Mouse (Mus musculus) cortical plate, adult 2 months (tissue): ENCODE measurements around the gene Gm3187. TPM values are rescaled to one million over a fixed set of nuclear protein-coding genes. Genes with fewer than 3 reads are reported as not detected.
"Not testable (repeated sequence)": the region's sequence is repeated elsewhere in the genome, so short reads cannot be mapped to it uniquely, and the experiment has no call there.

ENCODE experiments used
- H3K27ac ChIP-seq: fragments of 200-500 bp; 2 replicates; pipeline ENCODE4 v1.5.1; 2012; ENCODE audit warnings: low read length, control low read depth, inconsistent platforms; ENCODE audit not compliant: insufficient read depth
- H3K4me1 ChIP-seq: fragments of 200-500 bp; 2 replicates; pipeline ENCODE4 v1.6.1; 2011; ENCODE audit warnings: low read length; ENCODE audit not compliant: control insufficient read depth, insufficient read depth
- H3K4me3 ChIP-seq: fragments of 200-500 bp; 2 replicates; pipeline ENCODE4 v1.5.1; 2011; ENCODE audit warnings: mild to moderate bottlenecking, low read length, control low read depth; ENCODE audit not compliant: insufficient read depth
- polyA plus RNA-seq: library from polyadenylated mRNA; depleted of rRNA; stranded (reverse); fragments of >200 nt; gene quantifications from 2 replicates; pipeline ENCODE4 v1.2.3, GENCODE M21; 2012; rRNA removed

The Gm3187 gene
- polyA plus RNA-seq: not detected in 2 replicates

DNA sequence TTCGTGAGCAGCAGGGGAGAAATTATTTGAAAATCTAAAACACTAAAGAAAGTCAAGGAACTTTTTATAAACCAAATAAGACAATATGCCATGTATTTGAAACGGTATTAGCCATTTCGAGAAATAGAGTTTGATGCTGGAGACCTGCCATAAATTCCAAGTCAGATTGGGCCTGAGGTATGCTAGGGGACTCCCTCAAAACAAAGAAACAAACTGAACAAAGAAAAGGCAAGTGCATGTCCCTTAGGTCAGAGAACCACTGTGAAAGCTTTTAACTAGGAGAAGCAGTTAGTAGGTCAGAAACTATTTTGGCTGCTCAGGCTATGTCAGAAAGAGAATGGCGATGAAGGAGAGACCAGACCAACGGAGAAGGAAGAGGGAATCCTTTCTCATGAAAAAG is at the start of gene Gm3187:
Gene Gm3187 (plus strand): TSS at position 301 of the 400 bp plus-strand sequence.
- not testable (repeated sequence) for H3K27ac ChIP-seq, H3K4me1 ChIP-seq, H3K4me3 ChIP-seq

DNA sequence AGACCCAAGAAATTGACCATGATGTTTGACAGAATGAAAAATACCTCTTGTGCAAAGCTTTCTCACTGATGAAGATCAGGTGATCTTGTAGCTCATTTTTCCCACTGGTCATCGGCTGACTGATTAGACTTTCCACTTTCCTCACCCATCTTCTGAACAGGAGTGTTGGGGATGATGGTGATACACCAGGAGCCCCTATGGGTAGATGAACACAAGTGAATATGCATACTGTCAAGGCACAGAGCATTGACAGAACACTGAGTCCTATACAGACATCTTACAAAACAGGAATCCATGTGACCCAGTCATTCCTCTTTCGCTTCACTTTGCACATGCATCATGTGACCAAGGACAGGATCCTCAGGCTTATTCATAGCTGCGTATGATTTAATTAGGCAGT is 28.6 kb upstream of the Gm3187 start, which contains the start of gene Gm3194:
Gene Gm3194 (minus strand): TSS at position 101 of the 400 bp plus-strand sequence.
- H3K27ac ChIP-seq, H3K4me1 ChIP-seq, H3K4me3 ChIP-seq: not testable (repeated sequence)

DNA sequence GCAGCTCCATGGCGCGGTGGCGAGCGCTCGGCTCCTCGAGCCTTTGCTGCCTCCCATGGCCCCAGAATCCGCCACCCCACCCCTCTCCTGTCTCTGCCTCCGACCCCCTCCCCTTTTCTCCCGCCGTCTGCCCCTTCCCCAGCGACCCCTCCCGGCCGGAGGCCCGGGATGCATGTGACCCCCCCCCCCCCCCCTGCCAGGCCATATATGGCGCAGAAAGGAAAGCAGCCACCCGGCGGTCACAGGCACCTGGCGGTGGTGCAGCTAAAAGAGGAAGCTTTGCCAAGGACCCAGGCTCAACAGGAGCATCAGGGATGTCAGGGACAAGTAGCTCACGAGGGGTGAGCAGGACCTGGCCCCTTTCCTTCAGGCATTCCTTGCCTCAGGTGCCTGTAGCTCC is 23.5 kb upstream of the Gm3187 start:
- not testable (repeated sequence) for H3K4me3 ChIP-seq, H3K27ac ChIP-seq, H3K4me1 ChIP-seq

DNA sequence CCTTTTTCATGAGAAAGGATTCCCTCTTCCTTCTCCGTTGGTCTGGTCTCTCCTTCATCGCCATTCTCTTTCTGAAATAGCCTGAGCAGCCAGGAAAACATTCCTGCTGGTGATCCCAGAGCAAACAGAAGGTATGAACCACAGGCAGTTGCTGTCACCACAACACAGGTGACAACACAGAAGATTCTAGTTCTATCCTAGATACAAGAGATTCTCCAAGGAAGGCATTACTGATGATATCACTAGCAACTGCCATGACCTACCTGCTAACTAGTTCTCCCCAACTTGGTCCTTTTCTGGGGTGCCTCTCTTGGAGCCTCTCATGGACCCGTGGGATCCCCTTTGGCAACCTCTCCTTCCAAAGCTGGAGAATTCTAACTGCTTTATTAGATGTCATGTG is 6.3 kb upstream of the Gm3187 start, which contains the start of gene Gm8246:
Gene Gm8246 (minus strand): TSS at position 101 of the 400 bp plus-strand sequence.
- H3K27ac ChIP-seq, H3K4me3 ChIP-seq, H3K4me1 ChIP-seq: not testable (repeated sequence)

DNA sequence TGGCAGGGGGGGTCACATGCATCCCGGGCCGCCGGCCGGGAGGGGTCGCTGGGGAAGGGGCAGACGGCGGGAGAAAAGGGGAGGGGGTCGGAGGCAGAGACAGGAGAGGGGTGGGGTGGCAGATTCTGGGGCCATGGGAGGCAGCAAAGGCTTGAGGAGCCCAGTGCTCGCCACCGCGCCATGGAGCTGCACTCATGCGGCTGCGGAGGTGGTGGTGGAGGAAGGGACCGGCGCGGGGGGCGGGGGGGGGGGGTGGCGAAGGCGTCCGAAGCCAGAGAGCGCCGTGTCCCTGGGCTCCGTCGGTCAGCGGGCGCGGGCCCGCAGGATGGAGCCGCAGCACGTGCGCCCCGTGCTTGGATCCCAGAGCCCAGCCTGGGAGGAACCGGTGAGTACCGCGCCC is 17.4 kb downstream of the Gm3187 start, which contains the start of gene Gm3488:
Gene Gm3488 (plus strand): TSS at position 301 of the 400 bp plus-strand sequence.
- not testable (repeated sequence) for H3K4me3 ChIP-seq, H3K4me1 ChIP-seq, H3K27ac ChIP-seq

DNA sequence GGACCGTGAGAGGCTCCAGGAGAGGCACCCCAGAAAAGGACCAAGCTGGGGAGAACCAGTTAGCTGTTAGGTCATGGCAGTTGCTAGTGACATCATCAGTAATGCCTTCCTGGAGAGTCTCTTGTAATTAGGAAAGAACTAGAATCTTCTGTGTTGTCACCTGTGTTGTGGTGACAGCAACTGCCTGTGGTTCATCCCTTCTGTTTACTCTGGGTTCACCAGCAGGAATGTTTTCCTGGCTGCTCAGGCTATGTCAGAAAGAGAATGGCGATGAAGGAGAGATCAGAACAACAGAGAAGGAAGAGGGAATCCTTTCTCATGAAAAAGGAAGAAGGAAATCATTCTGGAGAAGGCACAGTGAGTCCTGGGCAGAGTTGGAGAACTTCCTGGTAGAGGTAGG is 54.2 kb downstream of the Gm3187 start, which contains the start of gene Gm3532:
Gene Gm3532 (plus strand): TSS at position 301 of the 400 bp plus-strand sequence.
- not testable (repeated sequence) for H3K4me3 ChIP-seq, H3K4me1 ChIP-seq, H3K27ac ChIP-seq

Other genes with a start within 250 kb of the Gm3187 start
- gene Gm3526, start 223.6 kb upstream of the Gm3187 start, polyA plus RNA-seq: not detected in 2 replicates
- not detected in 2 replicates for gene Gm3542, start 149.3 kb upstream of the Gm3187 start, polyA plus RNA-seq
- gene Gm3500, start 95.2 kb upstream of the Gm3187 start, polyA plus RNA-seq: 0.17 TPM in 1 of 2 replicates, not detected in the other
- gene Gm3194, start 28.7 kb upstream of the Gm3187 start, polyA plus RNA-seq: 1.6 and 1.7 TPM in 2 replicates
- gene Gm8246, start 6.4 kb upstream of the Gm3187 start, polyA plus RNA-seq: 0.06 TPM in 1 of 2 replicates, not detected in the other
- 1.8 and 2.0 TPM in 2 replicates for gene Gm3488, start 17.5 kb downstream of the Gm3187 start, polyA plus RNA-seq
- not detected in 2 replicates for gene Gm3532, start 54.3 kb downstream of the Gm3187 start, polyA plus RNA-seq
- not detected in 2 replicates for gene Gm8265, start 148.8 kb downstream of the Gm3187 start, polyA plus RNA-seq
- not detected in 2 replicates for gene Gm9603, start 203.2 kb downstream of the Gm3187 start, polyA plus RNA-seq